Mouse (Mus musculus) liver, embryonic 16.5 days (tissue): ENCODE data around the gene Clca3a2. TPM values are rescaled to one million over a fixed set of nuclear protein-coding genes. Genes with fewer than 3 reads are reported as not detected.
"Not testable (repeated sequence)": the region's sequence is repeated elsewhere in the genome, so short reads cannot be mapped to it uniquely, and the experiment has no call there.

Source experiments
- ATAC-seq: fragments of 200-750 bp; cut with Nextera tagmentation; 2 replicates; pipeline ENCODE4 v1.8.0; 2017; ENCODE audit warnings: low read depth, mild to moderate bottlenecking, moderate number of reproducible peaks, moderate library complexity
- H3K27ac ChIP-seq: fragments of 300-500 bp; sonication (generic); 2 replicates; pipeline ENCODE4 v1.5.1; 2014; ENCODE audit warnings: mild to moderate bottlenecking, low read length
- H3K27me3 ChIP-seq: fragments of 300-500 bp; sonication (generic); 2 replicates; pipeline ENCODE4 v1.6.1; 2014; ENCODE audit warnings: low read depth, low read length, mixed read lengths; ENCODE audit not compliant: control insufficient read depth, insufficient read depth
- H3K36me3 ChIP-seq: fragments of 300-500 bp; sonication (generic); 2 replicates; pipeline ENCODE4 v1.6.1; 2014; ENCODE audit warnings: mild to moderate bottlenecking; ENCODE audit not compliant: control insufficient read depth, insufficient read depth
- H3K4me1 ChIP-seq: fragments of 300-500 bp; sonication (generic); 2 replicates; pipeline ENCODE4 v1.6.1; 2014; ENCODE audit warnings: low read depth, low read length, mixed read lengths; ENCODE audit not compliant: control insufficient read depth
- H3K4me2 ChIP-seq: fragments of 300-500 bp; sonication (generic); 2 replicates; pipeline ENCODE4 v1.6.1; 2014; ENCODE audit warnings: low read depth, low read length, mixed read lengths
- H3K4me3 ChIP-seq: fragments of 300-500 bp; sonication (generic); 2 replicates; pipeline ENCODE4 v1.5.1; 2014; ENCODE audit warnings: low read depth, mild to moderate bottlenecking, low read length
- H3K9ac ChIP-seq: fragments of 300-500 bp; sonication (generic); 2 replicates; pipeline ENCODE4 v1.6.1; 2014; ENCODE audit warnings: low read depth, low read length
- H3K9me3 ChIP-seq: fragments of 300-500 bp; sonication (generic); replicated peaks from 2 replicates; pipeline ENCODE4 v1.6.1; 2016; ENCODE audit warnings: low read length; ENCODE audit not compliant: control insufficient read depth
- WGBS: fragments of 180-500 bp; shearing (Covaris S2); extraction: QIAGEN DNeasy Blood & Tissue Kit; methylation state at CpG from one replicate; pipeline ENCODE4 v1.1.7; 2014; ENCODE audit not compliant: insufficient replicate concordance; 5-methylcytosine and 5-hydroxymethylcytosine counted together
- polyA plus RNA-seq: library from polyadenylated mRNA; unstranded; fragments of >200 nt; fragmentation: Nextera tagmentation; extraction: Ambion mirVana; gene quantifications from 2 replicates; pipeline ENCODE4 v1.2.1, GENCODE M21; 2015

The Clca3a2 gene
- polyA plus RNA-seq: not detected in 2 replicates

DNA sequence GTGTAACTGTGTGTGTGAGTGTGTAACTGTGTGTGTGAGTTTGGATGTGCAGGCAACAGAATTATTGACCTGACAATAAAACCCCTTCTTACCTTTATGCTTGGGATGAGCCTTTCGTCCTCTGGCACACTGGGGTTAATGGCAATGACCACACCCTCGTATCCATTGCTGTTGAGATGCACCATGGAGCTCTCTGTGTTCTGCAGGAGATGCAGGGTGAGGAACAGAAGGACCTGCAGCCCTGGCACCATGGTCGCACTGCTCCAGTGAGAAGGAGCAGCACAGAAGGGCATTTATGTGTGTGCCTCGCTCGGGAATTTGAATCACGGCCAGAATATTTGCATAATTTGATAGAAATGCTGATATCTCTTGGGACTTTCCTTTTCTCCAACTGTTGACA, at the start of gene Clca3a2:
TSS of gene Clca3a2 (minus strand) at position 276 of the 400 bp plus-strand sequence.
- 51% methylated on average over 6 of the region's 6 CpGs for WGBS
- not testable (repeated sequence) for H3K9ac ChIP-seq, H3K27ac ChIP-seq, H3K4me2 ChIP-seq, H3K36me3 ChIP-seq, H3K4me3 ChIP-seq, ATAC-seq, H3K27me3 ChIP-seq, H3K9me3 ChIP-seq, H3K4me1 ChIP-seq

- Histone ChIP-seq H3K4me1 (no peaks in the 10 kb centered on the region), H3K9ac (no peak overlapping the region), H3K4me3 (no peak overlapping the region), H3K36me3 (no peaks in the 10 kb centered on the region), H3K9me3 (no peaks in the 10 kb centered on the region), H3K27ac (no peak overlapping the region), H3K4me2 (no peak overlapping the region), H3K27me3 (no peaks in the 10 kb centered on the region)
- ATAC-seq: no peak
- WGBS: 29% methylated on average over 4 of the region's 4 CpGs
Measured at GRCm38 (mm10) chr3:144849584-144849983, 30.3 kb upstream of the Clca3a2 start.

DNA sequence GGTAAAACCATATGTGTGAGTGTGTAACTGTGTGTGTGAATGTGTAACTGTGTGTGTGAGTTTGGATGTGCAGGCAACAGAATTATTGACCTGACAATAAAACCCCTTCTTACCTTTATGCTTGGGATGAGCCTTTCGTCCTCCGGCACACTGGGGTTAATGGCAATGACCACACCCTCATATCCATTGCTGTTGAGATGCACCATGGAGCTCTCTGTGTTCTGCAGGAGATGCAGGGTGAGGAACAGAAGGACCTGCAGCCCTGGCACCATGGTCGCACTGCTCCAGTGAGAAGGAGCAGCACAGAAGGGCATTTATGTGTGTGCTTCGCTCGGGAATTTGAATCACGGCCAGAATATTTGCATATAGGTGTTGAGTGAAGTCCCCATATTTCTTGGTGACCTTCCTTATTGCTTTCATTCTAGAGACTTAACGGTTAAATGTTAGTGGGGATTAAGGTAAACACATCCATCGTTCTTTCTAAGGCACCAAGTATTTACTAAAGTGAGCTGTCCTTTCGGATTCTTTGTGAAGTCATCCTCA, 29.8 kb upstream of the Clca3a2 start, which contains the start of gene Clca3b:
TSS of gene Clca3b (minus strand) at position 344 of the 543 bp plus-strand sequence.
- not testable (repeated sequence) for H3K36me3 ChIP-seq, H3K27ac ChIP-seq, H3K9me3 ChIP-seq, H3K4me2 ChIP-seq, ATAC-seq, H3K27me3 ChIP-seq, H3K4me3 ChIP-seq, H3K9ac ChIP-seq, H3K4me1 ChIP-seq
- WGBS: 58% methylated on average over 9 of the region's 9 CpGs

DNA sequence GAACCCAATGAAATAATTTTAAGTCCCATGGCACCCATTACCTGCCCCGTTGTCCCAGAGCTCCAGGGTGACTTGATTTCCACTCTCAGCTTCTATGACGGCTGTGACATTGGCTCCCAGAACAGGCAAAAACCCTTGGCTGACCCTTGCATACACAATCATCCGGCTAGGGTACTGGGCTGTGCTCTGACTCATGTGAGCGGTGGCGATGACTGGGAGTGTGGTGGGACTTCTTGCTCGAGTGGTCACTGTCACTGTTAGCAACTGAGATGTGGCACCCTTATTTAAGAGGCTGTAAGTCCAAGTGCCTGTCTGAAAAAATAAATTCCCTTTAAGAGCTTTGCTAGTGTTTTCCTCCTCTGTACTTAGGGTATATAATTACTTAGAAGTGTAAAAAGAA, 8.0 kb upstream of the Clca3a2 start:
- no peaks in the 10 kb centered on the region for H3K9me3 ChIP-seq
- ATAC-seq: no peak
- H3K4me2 ChIP-seq: no peak overlapping the region
- H3K27me3 ChIP-seq: no peaks in the 10 kb centered on the region
- no peak overlapping the region for H3K9ac ChIP-seq
- H3K4me3 ChIP-seq: no peak overlapping the region
- H3K27ac ChIP-seq: no peak overlapping the region
- no peaks in the 10 kb centered on the region for H3K36me3 ChIP-seq
- WGBS: 68% methylated on average over 6 of the region's 6 CpGs
- H3K4me1 ChIP-seq: no peaks in the 10 kb centered on the region

GRCm38 (mm10) chr3:144825151-144825550, 5.9 kb upstream of the Clca3a2 start:
- no peak; the same call in 1 of the 2 replicates for ATAC-seq
- Histone ChIP-seq H3K9ac (no peak overlapping the region), H3K27me3 (no peaks in the 10 kb centered on the region), H3K4me3 (no peak overlapping the region), H3K9me3 (no peaks in the 10 kb centered on the region), H3K4me1 (no peaks in the 10 kb centered on the region), H3K36me3 (no peaks in the 10 kb centered on the region), H3K27ac (no peak overlapping the region), H3K4me2 (no peak overlapping the region)
- 13% methylated on average over 10 of the region's 10 CpGs for WGBS

DNA sequence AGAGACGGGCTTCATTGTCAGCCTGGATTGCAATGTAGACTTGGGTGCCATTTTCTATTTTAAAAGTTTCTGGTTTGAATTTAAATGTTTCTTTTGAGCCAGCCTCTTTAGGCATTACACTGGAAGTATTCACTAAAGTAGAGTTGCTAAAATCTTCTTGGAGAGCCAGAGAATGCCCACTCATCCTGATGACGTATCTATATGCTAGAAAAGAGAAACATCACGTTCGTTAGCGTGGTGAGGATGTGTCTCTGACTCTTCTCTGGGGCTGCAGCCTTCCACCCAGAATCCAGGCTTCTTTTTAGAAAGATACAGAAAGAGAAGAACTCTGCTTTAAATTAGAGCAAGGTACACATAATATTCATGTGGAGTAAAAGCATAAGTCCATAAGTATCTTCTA, 4.0 kb upstream of the Clca3a2 start:
- no peak overlapping the region for H3K27ac ChIP-seq
- ATAC-seq: no peak
- no peak overlapping the region for H3K9ac ChIP-seq
- no peaks in the 10 kb centered on the region for H3K4me1 ChIP-seq
- no peaks in the 10 kb centered on the region for H3K9me3 ChIP-seq
- H3K36me3 ChIP-seq: no peaks in the 10 kb centered on the region
- H3K27me3 ChIP-seq: no peaks in the 10 kb centered on the region
- WGBS: 66% methylated on average over 5 of the region's 5 CpGs
- no peak overlapping the region for H3K4me2 ChIP-seq
- H3K4me3 ChIP-seq: no peak overlapping the region

DNA sequence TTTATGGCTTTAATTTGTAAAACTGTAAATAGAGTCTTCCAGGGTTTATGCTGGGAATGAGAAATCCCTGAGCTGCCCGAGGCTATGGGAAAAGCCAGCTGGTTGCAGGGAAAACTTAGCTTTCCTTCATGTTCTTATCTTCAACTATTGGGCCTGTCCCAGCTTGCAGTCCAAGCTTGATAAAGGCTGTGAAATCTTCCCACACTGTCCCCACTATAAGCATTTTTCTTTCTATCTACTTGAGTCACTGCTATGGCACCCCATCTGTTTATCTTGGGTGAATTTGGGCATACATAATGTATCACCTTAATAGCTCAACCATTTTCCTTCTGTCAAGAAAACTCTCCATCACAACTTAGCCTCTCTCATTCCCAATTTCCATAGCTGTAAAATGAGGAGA, 1.3 kb upstream of the Clca3a2 start:
- WGBS: 29% methylated on average over 1 of the region's 1 CpGs
- ATAC-seq: no peak

DNA sequence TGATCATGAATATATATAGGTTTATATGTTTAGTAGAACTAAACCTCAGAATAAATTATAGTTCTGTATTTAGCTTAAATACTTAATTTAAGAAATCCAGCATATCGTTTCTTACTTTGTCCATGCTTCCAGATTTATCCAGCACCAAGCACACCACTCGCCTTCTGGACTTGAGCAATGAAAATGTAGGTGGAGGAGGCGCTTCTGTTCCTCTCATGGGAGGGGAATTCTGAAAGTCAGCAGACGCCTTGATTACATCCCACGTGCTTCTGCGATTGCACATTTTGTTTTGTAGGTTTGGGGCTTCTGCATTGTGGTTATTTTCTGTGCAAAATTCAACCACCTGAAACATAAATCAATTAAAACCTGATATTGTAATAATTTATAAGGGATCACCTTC, 6.0 kb downstream of the Clca3a2 start:
- H3K9ac ChIP-seq, H3K36me3 ChIP-seq, H3K4me1 ChIP-seq, ATAC-seq, H3K27me3 ChIP-seq, H3K4me3 ChIP-seq, H3K27ac ChIP-seq, H3K4me2 ChIP-seq, H3K9me3 ChIP-seq: not testable (repeated sequence)
- 69% methylated on average over 6 of the region's 6 CpGs for WGBS

More for the DNA sequence above, 1.3 kb upstream of the Clca3a2 start:
- no peaks in the 10 kb centered on the region for H3K4me1 ChIP-seq
- no peaks in the 10 kb centered on the region for H3K9me3 ChIP-seq
- H3K27ac ChIP-seq: no peak overlapping the region; the same call in 1 of the 2 replicates
- no peak overlapping the region for H3K4me3 ChIP-seq
- H3K4me2 ChIP-seq: no peak overlapping the region
- H3K36me3 ChIP-seq: no peaks in the 10 kb centered on the region
- no peaks in the 10 kb centered on the region for H3K27me3 ChIP-seq
- no peak overlapping the region for H3K9ac ChIP-seq

- H3K27ac ChIP-seq: no peak overlapping the region
- no peak overlapping the region for H3K4me2 ChIP-seq
- ATAC-seq: no peak
- no peak overlapping the region for H3K4me3 ChIP-seq
- no peak overlapping the region for H3K9ac ChIP-seq
- H3K9me3 ChIP-seq: no peaks in the 10 kb centered on the region
- 37% methylated on average over 3 of the region's 3 CpGs for WGBS
- no peaks in the 10 kb centered on the region for H3K27me3 ChIP-seq
- no peaks in the 10 kb centered on the region for H3K36me3 ChIP-seq
- no peaks in the 10 kb centered on the region for H3K4me1 ChIP-seq
Measured at GRCm38 (mm10) chr3:144811821-144812220, 7.5 kb downstream of the Clca3a2 start.
